Mouse (Mus musculus) spleen, adult 2 months (tissue): ENCODE results near the gene Olfr459.

Experiments used
- CTCF ChIP-seq: fragments of 200-500 bp; IDR thresholded peaks from 2 replicates; pipeline ENCODE4 v1.5.1; 2011; ENCODE audit warnings: mild to moderate bottlenecking, inconsistent platforms; ENCODE audit not compliant: insufficient read depth, insufficient read length, insufficient replicate concordance; ENCODE audit errors: extremely low read depth
- POLR2A ChIP-seq: fragments of 200-500 bp; IDR thresholded peaks from 2 replicates; pipeline ENCODE4 v1.6.1; 2011; ENCODE audit warnings: low read depth, low read length, inconsistent platforms

DNA sequence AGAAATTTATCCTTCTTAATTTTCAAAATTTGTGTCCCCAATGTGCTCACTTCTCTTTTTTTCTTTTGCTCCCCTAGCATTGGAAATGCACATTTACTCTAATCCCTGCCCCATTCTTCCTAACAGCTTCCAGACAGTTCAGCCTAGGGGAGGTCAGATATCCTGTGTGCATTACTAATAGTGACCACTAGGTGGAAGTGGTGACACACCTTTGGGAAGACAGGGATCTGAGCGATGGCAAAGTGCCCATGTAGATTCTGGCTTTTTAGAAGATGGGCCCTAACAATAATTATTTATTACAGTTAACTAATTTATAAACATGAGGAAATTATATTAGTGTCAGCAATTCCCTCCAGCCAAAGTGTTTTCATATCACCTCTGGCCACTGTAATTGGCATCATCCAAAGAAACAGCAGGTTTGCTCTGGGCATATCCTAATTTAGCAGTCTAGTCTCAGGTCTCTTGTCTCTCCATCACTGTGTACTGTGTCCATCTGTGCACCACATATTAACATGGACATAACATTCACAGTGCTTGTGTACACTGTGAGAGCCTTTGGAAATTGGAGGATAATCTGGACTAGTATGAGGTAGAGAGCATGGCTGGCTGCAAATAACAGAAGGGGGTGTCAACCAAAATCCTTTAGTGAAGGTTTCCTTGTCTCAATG, 13.1 kb downstream of the Olfr459 start:
- TF ChIP-seq POLR2A (no peak), CTCF (peak; percentile 37; the same call in 1 of the 2 replicates)
